Mouse (Mus musculus) 416B (cell line): ENCODE results near the gene Kcns3.
"Not testable (repeated sequence)": the region's sequence is repeated elsewhere in the genome, so short reads cannot be mapped to it uniquely, and the experiment has no call there.

ENCODE experiments used
- DNase-seq: peaks from one replicate; pipeline ENCODE4 v3.0.0; 2011; ENCODE audit warnings: low read depth

The Kcns3 gene

GRCm38 (mm10) chr12:11071079-11071478 is 79.8 kb downstream of the Kcns3 start:
- no peak for DNase-seq

GRCm38 (mm10) chr12:11066865-11067264 is 84.0 kb downstream of the Kcns3 start:
- DNase-seq, result no peak

- DNase-seq, result not testable (repeated sequence)
Measured at GRCm38 (mm10) chr12:11052676-11053075, 98.2 kb downstream of the Kcns3 start.

GRCm38 (mm10) chr12:11041821-11042220 is 109.0 kb downstream of the Kcns3 start:
- DNase-seq, result no peak
